Mouse (Mus musculus): Measurements from ENCODE around the gene Slc34a3.

- TF ChIP-seq CTCF (IDR thresholded peaks at IDR 0.05; ENCODE audit: borderline replicate concordance, insufficient read depth, low read length) (no peak), POLR2A (IDR thresholded peaks at IDR 0.05; ENCODE audit: low read depth, low read length) (no peak)
Observed at GRCm38 (mm10) chr2:25187841-25188240, 46.3 kb downstream of the Slc34a3 start.
